Mouse (Mus musculus): ENCODE results near the gene Slc2a10. TPM values are rescaled to one million over a fixed set of nuclear protein-coding genes. Genes with fewer than 3 reads are reported as not detected.
"Not testable (repeated sequence)": the region's sequence is repeated elsewhere in the genome, so short reads cannot be mapped to it uniquely, and the experiment has no call there.

Gene Slc2a10
- total RNA-seq, 2 experiments from 2014 or later = 0.12 to 0.21 TPM

- ATAC-seq (replicated peaks; ENCODE audit: poor library complexity) = no peak
Observed at GRCm38 (mm10) chr2:165497706-165498275, 5.8 kb upstream of the Slc2a10 start.

- ATAC-seq (replicated peaks; ENCODE audit: poor library complexity) = no peak
Observed at GRCm38 (mm10) chr2:165498816-165499215, 4.8 kb upstream of the Slc2a10 start.

DNA sequence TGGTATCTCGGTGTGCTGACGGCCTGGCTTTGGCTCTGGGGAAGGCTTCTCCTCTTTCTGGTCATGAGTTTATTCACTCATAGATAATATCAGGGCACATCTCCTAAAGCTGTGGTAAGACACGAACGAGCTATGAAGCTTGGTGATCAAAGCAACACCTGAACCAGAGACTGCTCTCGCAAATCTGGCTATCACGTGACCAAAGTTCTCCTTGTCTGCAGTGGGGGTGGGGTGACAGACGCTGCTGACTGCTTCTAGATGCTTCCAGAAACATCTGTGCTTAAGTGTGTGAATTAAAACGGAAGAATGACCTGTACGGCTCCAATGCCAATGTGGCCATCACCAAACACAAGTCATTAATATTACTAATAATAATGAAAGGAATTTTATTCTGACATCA lies 6.1 kb downstream of the Slc2a10 start:
- ATAC-seq (replicated peaks; ENCODE audit: poor library complexity) = no peak

DNA sequence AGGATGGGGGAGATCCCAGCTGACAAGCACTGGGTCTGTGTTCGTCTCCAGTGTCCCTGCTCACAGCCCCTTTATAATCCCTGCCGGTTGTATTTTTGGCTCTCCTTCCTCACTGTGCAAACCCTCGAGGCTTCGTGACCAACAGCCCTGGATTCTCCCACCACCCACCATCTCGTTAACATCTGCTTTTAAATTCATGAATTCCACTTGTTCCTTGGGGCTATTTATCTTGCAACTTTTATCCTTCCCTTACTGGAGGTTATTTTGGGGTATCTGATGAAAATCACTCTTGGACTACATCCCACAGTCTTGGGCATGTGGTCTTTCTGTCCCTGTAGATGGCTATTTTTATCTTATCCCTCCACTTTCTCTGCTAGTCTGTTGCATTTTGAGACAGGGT lies 6.9 kb downstream of the Slc2a10 start:
- ATAC-seq (replicated peaks; ENCODE audit: poor library complexity) = no peak

DNA sequence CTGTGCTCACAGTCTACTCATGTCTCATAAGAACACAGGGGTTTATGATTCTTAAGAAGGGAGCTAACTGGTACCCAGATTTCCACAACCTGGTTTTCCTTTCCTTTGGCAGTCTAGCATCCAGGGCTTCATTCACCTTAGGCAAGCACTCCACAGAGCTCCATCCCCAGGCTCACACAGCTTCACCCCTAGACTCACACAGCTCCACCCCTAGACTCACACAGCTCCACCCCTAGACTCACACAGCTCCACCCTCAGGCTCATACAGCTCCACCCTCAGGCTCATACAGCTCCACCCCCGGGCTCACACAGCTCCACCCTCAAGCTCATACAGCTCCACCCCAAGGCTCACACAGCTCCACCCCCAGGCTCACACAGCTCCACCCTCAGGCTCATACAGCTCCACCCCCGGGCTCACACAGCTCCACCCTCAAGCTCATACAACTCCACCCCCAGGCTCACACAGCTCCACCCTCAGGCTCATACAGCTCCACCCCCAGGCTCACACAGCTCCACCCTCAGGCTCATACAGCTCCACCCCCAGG lies 7.4 kb downstream of the Slc2a10 start:
- ATAC-seq (replicated peaks; ENCODE audit: poor library complexity) = peak; percentile 73

GRCm38 (mm10) chr2:165511530-165511929 lies 7.9 kb downstream of the Slc2a10 start:
- peak; percentile 75 for ATAC-seq (replicated peaks; ENCODE audit: poor library complexity)

GRCm38 (mm10) chr2:165512426-165512825 lies 8.8 kb downstream of the Slc2a10 start:
- no peak for ATAC-seq (replicated peaks; ENCODE audit: poor library complexity)

- no peak for ATAC-seq (replicated peaks; ENCODE audit: poor library complexity)
Observed at GRCm38 (mm10) chr2:165512870-165513600, 9.4 kb downstream of the Slc2a10 start.

GRCm38 (mm10) chr2:165515178-165515728 lies 11.7 kb downstream of the Slc2a10 start:
- ATAC-seq (replicated peaks; ENCODE audit: poor library complexity) = no peak

DNA sequence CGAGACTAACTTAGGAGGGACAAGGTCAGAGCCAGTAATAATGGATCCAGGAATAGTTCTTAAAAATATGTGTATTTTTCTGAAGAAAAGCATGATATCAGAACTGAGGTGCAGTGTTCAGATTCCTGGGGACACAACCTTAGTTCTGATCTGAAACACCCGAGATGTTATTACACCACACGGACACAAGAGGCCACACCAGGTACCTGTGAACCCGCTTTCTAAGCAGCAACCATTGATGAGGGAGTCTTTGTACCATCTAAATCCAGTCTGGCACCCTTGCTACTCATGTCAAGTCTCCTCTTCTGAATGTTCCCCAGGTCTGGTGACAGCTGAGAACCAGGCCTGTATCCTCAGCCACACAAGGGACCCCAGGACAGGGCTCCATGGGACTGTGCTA lies 22.0 kb downstream of the Slc2a10 start:
- no peak for ATAC-seq (replicated peaks; ENCODE audit: poor library complexity)

- peak; percentile 75 for ATAC-seq (replicated peaks; ENCODE audit: poor library complexity)
Observed at GRCm38 (mm10) chr2:165529106-165529505, 25.5 kb downstream of the Slc2a10 start.

- no peak for ATAC-seq (replicated peaks; ENCODE audit: poor library complexity)
Observed at GRCm38 (mm10) chr2:165533789-165534188, 30.2 kb downstream of the Slc2a10 start.

DNA sequence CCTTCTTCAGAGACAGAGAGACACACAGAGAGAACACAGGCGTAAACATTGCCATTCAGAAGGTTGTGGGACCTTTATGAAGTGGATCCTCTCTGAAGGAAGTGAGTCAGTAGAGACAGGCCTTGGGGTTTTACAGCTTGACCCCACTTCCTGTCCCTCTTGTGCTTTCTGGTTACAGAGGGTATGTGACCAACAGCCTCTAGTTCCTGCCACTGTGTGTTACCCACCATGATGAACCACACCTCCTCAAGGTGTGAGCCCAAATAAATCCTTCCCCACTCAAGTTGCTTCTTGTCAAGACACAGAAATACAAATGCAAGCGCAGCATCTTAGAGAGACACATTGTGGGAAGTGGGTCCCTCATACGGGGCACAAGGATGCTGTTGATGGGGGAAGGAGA lies 37.4 kb downstream of the Slc2a10 start:
- no peak for ATAC-seq (replicated peaks; ENCODE audit: poor library complexity)

- no peak for ATAC-seq (replicated peaks; ENCODE audit: poor library complexity)
Observed at GRCm38 (mm10) chr2:165542939-165543669, 39.5 kb downstream of the Slc2a10 start.

- ATAC-seq (replicated peaks; ENCODE audit: poor library complexity) = no peak
Observed at GRCm38 (mm10) chr2:165543670-165544016, 40.1 kb downstream of the Slc2a10 start.

DNA sequence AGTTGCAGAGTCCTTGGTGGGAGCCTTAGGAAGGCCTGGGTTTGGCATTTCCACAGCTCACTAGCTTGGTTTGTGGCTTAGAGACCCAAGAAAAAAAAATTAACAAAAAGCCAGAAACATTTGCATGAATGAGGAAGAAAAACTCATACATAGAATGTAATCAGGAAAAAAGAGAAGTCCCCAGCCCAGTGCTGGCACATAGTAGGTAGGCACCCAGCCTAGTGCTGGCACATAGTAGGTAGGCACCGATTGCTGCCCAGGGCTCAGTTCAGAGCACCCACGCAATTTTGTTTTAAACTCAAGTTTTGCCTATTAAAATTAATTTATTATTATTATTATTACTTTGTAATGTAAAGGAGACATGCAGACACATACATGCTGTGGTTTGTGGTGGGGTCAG lies 42.1 kb downstream of the Slc2a10 start:
- ATAC-seq (replicated peaks; ENCODE audit: poor library complexity) = no peak

DNA sequence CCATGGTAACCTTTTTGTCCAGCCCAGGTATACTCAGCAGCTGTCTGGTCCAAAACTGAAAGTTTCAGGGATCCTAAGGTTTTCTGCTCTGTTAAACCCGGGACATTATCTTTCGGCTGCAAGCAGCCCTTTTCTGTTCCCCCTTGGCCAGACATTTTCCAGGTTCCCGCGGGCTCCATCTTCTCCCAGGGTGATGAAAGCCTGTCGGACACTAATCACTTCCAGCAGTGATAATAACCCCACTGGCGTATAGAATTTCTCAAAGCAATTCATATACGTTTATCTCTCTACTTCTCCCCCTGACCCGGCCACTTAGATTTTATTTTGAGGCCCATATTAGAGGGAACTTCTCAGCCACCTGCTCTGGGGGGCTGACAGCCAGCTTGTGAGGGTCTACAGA lies 42.8 kb downstream of the Slc2a10 start:
- ATAC-seq (replicated peaks; ENCODE audit: poor library complexity) = no peak

DNA sequence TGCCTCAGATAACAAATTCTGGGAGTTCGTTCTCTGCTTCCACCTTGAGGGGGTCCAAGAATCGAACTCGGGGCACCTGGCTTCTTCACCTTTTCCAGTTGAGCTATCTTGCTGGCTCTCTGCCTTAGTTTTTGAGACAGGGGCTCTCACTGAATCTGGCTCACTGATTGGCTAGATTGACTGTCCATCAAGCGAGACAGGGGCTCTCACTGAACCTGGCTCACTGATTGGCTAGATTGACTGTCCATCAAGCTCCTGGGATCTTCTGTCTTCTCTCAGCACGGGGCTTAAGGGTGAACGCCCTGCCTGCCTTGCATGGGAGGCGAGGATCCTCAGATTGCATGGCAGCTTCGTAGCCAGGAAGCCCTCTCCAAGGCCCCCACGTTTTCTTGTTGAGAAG lies 43.8 kb downstream of the Slc2a10 start:
- ATAC-seq (replicated peaks; ENCODE audit: poor library complexity) = no peak

DNA sequence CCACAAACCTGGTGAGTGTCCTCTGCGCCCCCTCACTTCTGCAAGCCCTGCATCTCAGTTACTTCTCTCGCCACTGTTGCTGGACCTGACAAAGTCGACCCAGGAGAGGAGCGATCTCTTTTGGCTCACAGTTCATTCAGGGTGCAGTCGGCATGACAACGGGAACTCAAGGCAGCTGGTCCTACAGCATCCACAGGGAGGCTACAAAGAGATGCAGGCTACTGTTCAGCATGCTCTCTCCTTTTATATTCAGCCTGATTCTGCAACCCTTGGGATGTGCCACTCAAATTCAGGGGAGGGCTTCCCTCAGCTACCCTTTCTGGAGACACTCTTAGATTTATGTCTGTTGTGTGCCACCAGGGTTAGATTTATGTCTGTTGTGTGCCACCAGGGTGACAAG lies 45.0 kb downstream of the Slc2a10 start:
- no peak for ATAC-seq (replicated peaks; ENCODE audit: poor library complexity)

DNA sequence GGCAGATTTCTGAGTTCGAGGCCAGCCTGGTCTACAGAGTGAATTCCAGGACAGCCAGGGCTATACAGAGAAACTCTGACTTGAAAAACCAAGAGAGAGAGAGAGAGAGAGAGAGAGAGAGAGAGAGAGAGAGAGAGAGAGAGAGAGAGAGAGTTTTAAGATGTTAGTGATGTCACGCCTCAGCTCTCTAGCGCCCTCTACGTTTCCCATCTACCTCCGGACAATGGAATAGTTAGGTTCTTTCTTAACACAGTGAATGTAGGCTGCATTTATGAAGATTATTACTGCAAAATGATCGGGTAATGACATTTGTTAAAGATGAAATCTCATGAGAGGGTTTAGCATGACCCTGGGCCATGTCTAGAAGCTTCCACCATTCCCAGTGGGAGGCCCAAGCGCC lies 46.8 kb downstream of the Slc2a10 start:
- ATAC-seq (replicated peaks; ENCODE audit: poor library complexity) = not testable (repeated sequence)

DNA sequence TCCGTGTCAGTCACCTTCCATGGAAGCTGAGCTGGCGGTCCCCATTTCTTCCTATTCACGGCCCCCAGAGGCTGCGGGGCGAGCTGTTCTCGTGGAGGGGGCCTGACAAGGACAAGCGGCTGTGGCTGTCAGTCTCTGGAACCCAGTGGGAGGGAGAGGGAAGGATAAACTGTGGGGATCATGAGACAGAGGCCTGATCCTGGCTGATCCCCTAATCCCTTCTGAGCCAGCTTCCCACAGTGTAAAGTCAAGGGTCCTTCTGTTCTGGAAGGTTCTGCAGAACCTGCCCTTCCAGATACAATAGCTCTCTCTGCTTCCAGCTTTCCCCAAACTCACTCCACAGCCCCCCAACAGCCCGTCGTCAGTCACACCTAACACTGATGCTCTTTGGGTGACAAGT lies 50.5 kb downstream of the Slc2a10 start:
- no peak for ATAC-seq (replicated peaks; ENCODE audit: poor library complexity)

DNA sequence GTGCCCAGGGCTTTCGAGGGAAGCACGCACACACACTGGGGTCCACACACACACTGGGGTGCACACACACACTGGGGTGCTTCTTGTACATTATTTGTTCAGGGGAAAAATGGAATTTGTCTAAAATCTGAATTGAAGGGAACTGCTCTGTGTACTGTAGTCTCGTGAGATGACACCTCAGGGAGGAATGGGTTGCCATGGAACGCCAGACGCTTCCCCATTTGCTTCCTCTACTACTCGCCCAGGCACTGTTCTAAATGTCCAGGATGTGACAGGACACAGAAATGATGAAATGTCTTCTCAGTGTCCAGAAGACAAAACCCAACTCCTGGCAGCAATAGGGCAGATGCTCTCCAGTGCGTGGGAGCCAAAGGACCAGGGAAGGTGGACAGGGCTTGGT lies 53.7 kb downstream of the Slc2a10 start:
- no peak for ATAC-seq (replicated peaks; ENCODE audit: poor library complexity)

Measured in megakaryocyte progenitor cell, adult 5-6 weeks (primary cell).